Mouse (Mus musculus): ENCODE results near the gene Pemt. TPM values are rescaled to one million over a fixed set of nuclear protein-coding genes. Genes with fewer than 3 reads are reported as not detected.

The Pemt gene
- polyA plus RNA-seq, 1 experiment from 2014 or later, result 16.3 TPM

GRCm38 (mm10) chr11:59991365-59991764 lies 54.9 kb downstream of the Pemt start:
- Histone ChIP-seq H3K27ac (replicated peaks in 1 of 2; ENCODE audit: control insufficient read depth in 1 of 2, insufficient read depth in 1 of 2, low read depth in 2 of 2, low read length in 2 of 2) (peak overlapping the region; percentile 28 to 65; a peak in 3 of 4 replicates), H3K36me3 (ENCODE audit: control insufficient read depth, insufficient read depth, low read length) (no peaks in the 10 kb centered on the region), H3K4me1 (ENCODE audit: control insufficient read depth in 2 of 2, insufficient read depth in 2 of 2, low read length in 2 of 2) (peaks cover 12 to 14% of the 10 kb centered on the region in 2 experiments; a peak in 2 of 4 replicates), H3K9ac (ENCODE audit: low read length) (no peak overlapping the region), H3K9me3 (ENCODE audit: control insufficient read depth, low read length) (no peaks in the 10 kb centered on the region), H3K4me3 (ENCODE audit: control insufficient read depth in 1 of 2, insufficient read depth in 1 of 2, low read depth in 1 of 2, low read length in 2 of 2) (no peak overlapping the region), H3K4me2 (ENCODE audit: low read length) (no peak overlapping the region), H3K27me3 (ENCODE audit: control insufficient read depth, insufficient read depth, low read length) (no peaks in the 10 kb centered on the region)
- 27% methylated on average over 8 of the region's 8 CpGs for WGBS
- peak; percentile 47; the same call in 1 of the 2 replicates for ATAC-seq (ENCODE audit: insufficient number of reproducible peaks, insufficient read depth, low FRiP score, low read depth)

GRCm38 (mm10) chr11:59989406-59989805 lies 56.9 kb downstream of the Pemt start:
- H3K27ac ChIP-seq (replicated peaks in 1 of 2; ENCODE audit: control insufficient read depth in 1 of 2, insufficient read depth in 1 of 2, low read depth in 2 of 2, low read length in 2 of 2), result no peak overlapping the region
- no peak overlapping the region for H3K9ac ChIP-seq (ENCODE audit: low read length)
- H3K27me3 ChIP-seq (ENCODE audit: control insufficient read depth, insufficient read depth, low read length), result no peaks in the 10 kb centered on the region
- 90% methylated on average over 1 of the region's 1 CpGs for WGBS
- peaks cover 8 to 12% of the 10 kb centered on the region in 2 experiments; a peak in 2 of 4 replicates for H3K4me1 ChIP-seq (ENCODE audit: control insufficient read depth in 2 of 2, insufficient read depth in 2 of 2, low read length in 2 of 2)
- no peak overlapping the region for H3K4me3 ChIP-seq (ENCODE audit: control insufficient read depth in 1 of 2, insufficient read depth in 1 of 2, low read depth in 1 of 2, low read length in 2 of 2)
- no peaks in the 10 kb centered on the region for H3K9me3 ChIP-seq (ENCODE audit: control insufficient read depth, low read length)
- H3K4me2 ChIP-seq (ENCODE audit: low read length), result no peak overlapping the region
- no peaks in the 10 kb centered on the region for H3K36me3 ChIP-seq (ENCODE audit: control insufficient read depth, insufficient read depth, low read length)
- ATAC-seq (ENCODE audit: insufficient number of reproducible peaks, insufficient read depth, low FRiP score, low read depth), result no peak

GRCm38 (mm10) chr11:59977831-59978230 lies 68.5 kb downstream of the Pemt start:
- Histone ChIP-seq H3K27ac (replicated peaks in 1 of 2; ENCODE audit: control insufficient read depth in 1 of 2, insufficient read depth in 1 of 2, low read depth in 2 of 2, low read length in 2 of 2) (no peak overlapping the region), H3K9ac (ENCODE audit: low read length) (no peak overlapping the region), H3K4me1 (ENCODE audit: control insufficient read depth in 2 of 2, insufficient read depth in 2 of 2, low read length in 2 of 2) (no peaks in the 10 kb centered on the region), H3K9me3 (ENCODE audit: control insufficient read depth, low read length) (no peaks in the 10 kb centered on the region), H3K4me3 (ENCODE audit: control insufficient read depth in 1 of 2, insufficient read depth in 1 of 2, low read depth in 1 of 2, low read length in 2 of 2) (no peak overlapping the region), H3K36me3 (ENCODE audit: control insufficient read depth, insufficient read depth, low read length) (no peaks in the 10 kb centered on the region), H3K4me2 (ENCODE audit: low read length) (no peak overlapping the region), H3K27me3 (ENCODE audit: control insufficient read depth, insufficient read depth, low read length) (no peaks in the 10 kb centered on the region)
- ATAC-seq (ENCODE audit: insufficient number of reproducible peaks, insufficient read depth, low FRiP score, low read depth), result no peak
- WGBS, result 71% methylated on average over 5 of the region's 5 CpGs

GRCm38 (mm10) chr11:59975241-59975640 lies 71.0 kb downstream of the Pemt start:
- peaks cover 14 to 20% of the 10 kb centered on the region in 2 experiments for H3K4me1 ChIP-seq (ENCODE audit: control insufficient read depth in 2 of 2, insufficient read depth in 2 of 2, low read length in 2 of 2)
- ATAC-seq (ENCODE audit: insufficient number of reproducible peaks, insufficient read depth, low FRiP score, low read depth), result no peak
- no peaks in the 10 kb centered on the region for H3K27me3 ChIP-seq (ENCODE audit: control insufficient read depth, insufficient read depth, low read length)
- H3K9me3 ChIP-seq (ENCODE audit: control insufficient read depth, low read length), result no peaks in the 10 kb centered on the region
- no peaks in the 10 kb centered on the region for H3K36me3 ChIP-seq (ENCODE audit: control insufficient read depth, insufficient read depth, low read length)
- H3K4me3 ChIP-seq (ENCODE audit: control insufficient read depth in 1 of 2, insufficient read depth in 1 of 2, low read depth in 1 of 2, low read length in 2 of 2), result no peak overlapping the region
- H3K4me2 ChIP-seq (ENCODE audit: low read length), result no peak overlapping the region
- H3K9ac ChIP-seq (ENCODE audit: low read length), result no peak overlapping the region
- no peak overlapping the region for H3K27ac ChIP-seq (replicated peaks in 1 of 2; ENCODE audit: control insufficient read depth in 1 of 2, insufficient read depth in 1 of 2, low read depth in 2 of 2, low read length in 2 of 2)
- WGBS, result 59% methylated on average over 10 of the region's 10 CpGs

GRCm38 (mm10) chr11:59973389-59973788 lies 72.9 kb downstream of the Pemt start:
- no peak overlapping the region for H3K9ac ChIP-seq (ENCODE audit: low read length)

GRCm38 (mm10) chr11:59971691-59972090 lies 74.6 kb downstream of the Pemt start:
- no peak overlapping the region for H3K9ac ChIP-seq (ENCODE audit: low read length)
- no peak overlapping the region for H3K4me2 ChIP-seq (ENCODE audit: low read length)
- WGBS, result 27% methylated on average over 2 of the region's 2 CpGs
- H3K4me1 ChIP-seq (ENCODE audit: control insufficient read depth in 2 of 2, insufficient read depth in 2 of 2, low read length in 2 of 2), result peaks cover 14 to 20% of the 10 kb centered on the region in 2 experiments
- no peak overlapping the region for H3K4me3 ChIP-seq (ENCODE audit: control insufficient read depth in 1 of 2, insufficient read depth in 1 of 2, low read depth in 1 of 2, low read length in 2 of 2)
- peak overlapping the region; percentile 42 to 58 for H3K27ac ChIP-seq (replicated peaks in 1 of 2; ENCODE audit: control insufficient read depth in 1 of 2, insufficient read depth in 1 of 2, low read depth in 2 of 2, low read length in 2 of 2)
- H3K27me3 ChIP-seq (ENCODE audit: control insufficient read depth, insufficient read depth, low read length), result no peaks in the 10 kb centered on the region
- H3K36me3 ChIP-seq (ENCODE audit: control insufficient read depth, insufficient read depth, low read length), result no peaks in the 10 kb centered on the region
- peak; percentile 64 for ATAC-seq (ENCODE audit: insufficient number of reproducible peaks, insufficient read depth, low FRiP score, low read depth)
- no peaks in the 10 kb centered on the region for H3K9me3 ChIP-seq (ENCODE audit: control insufficient read depth, low read length)

More at GRCm38 (mm10) chr11:59973389-59973788, 72.9 kb downstream of the Pemt start:
- H3K27ac ChIP-seq (replicated peaks in 1 of 2; ENCODE audit: control insufficient read depth in 1 of 2, insufficient read depth in 1 of 2, low read depth in 2 of 2, low read length in 2 of 2), result no peak overlapping the region
- WGBS, result 86% methylated on average over 5 of the region's 5 CpGs
- no peaks in the 10 kb centered on the region for H3K36me3 ChIP-seq (ENCODE audit: control insufficient read depth, insufficient read depth, low read length)
- no peaks in the 10 kb centered on the region for H3K27me3 ChIP-seq (ENCODE audit: control insufficient read depth, insufficient read depth, low read length)
- no peak overlapping the region for H3K4me2 ChIP-seq (ENCODE audit: low read length)
- peaks cover 14 to 20% of the 10 kb centered on the region in 2 experiments for H3K4me1 ChIP-seq (ENCODE audit: control insufficient read depth in 2 of 2, insufficient read depth in 2 of 2, low read length in 2 of 2)
- H3K9me3 ChIP-seq (ENCODE audit: control insufficient read depth, low read length), result no peaks in the 10 kb centered on the region
- ATAC-seq (ENCODE audit: insufficient number of reproducible peaks, insufficient read depth, low FRiP score, low read depth), result no peak
- H3K4me3 ChIP-seq (ENCODE audit: control insufficient read depth in 1 of 2, insufficient read depth in 1 of 2, low read depth in 1 of 2, low read length in 2 of 2), result no peak overlapping the region

- Histone ChIP-seq H3K27me3 (ENCODE audit: control insufficient read depth, insufficient read depth, low read length) (no peaks in the 10 kb centered on the region), H3K27ac (replicated peaks in 1 of 2; ENCODE audit: control insufficient read depth in 1 of 2, insufficient read depth in 1 of 2, low read depth in 2 of 2, low read length in 2 of 2) (peak overlapping the region in 1 of 2 experiments; percentile 58; a peak in 1 of 4 replicates), H3K9me3 (ENCODE audit: control insufficient read depth, low read length) (no peaks in the 10 kb centered on the region), H3K36me3 (ENCODE audit: control insufficient read depth, insufficient read depth, low read length) (no peaks in the 10 kb centered on the region), H3K4me1 (ENCODE audit: control insufficient read depth in 2 of 2, insufficient read depth in 2 of 2, low read length in 2 of 2) (peaks cover 21 to 27% of the 10 kb centered on the region in 2 experiments), H3K9ac (ENCODE audit: low read length) (no peak overlapping the region), H3K4me2 (ENCODE audit: low read length) (no peak overlapping the region), H3K4me3 (ENCODE audit: control insufficient read depth in 1 of 2, insufficient read depth in 1 of 2, low read depth in 1 of 2, low read length in 2 of 2) (no peak overlapping the region)
- ATAC-seq (ENCODE audit: insufficient number of reproducible peaks, insufficient read depth, low FRiP score, low read depth), result no peak
- WGBS, result 72% methylated on average over 5 of the region's 5 CpGs
These were observed 75.5 kb downstream of the Pemt start for GRCm38 (mm10) chr11:59970780-59971179.

- Histone ChIP-seq H3K4me2 (ENCODE audit: low read length) (no peak overlapping the region), H3K9ac (ENCODE audit: low read length) (no peak overlapping the region), H3K4me3 (ENCODE audit: control insufficient read depth in 1 of 2, insufficient read depth in 1 of 2, low read depth in 1 of 2, low read length in 2 of 2) (no peak overlapping the region), H3K27me3 (ENCODE audit: control insufficient read depth, insufficient read depth, low read length) (no peaks in the 10 kb centered on the region), H3K9me3 (ENCODE audit: control insufficient read depth, low read length) (no peaks in the 10 kb centered on the region), H3K4me1 (ENCODE audit: control insufficient read depth in 2 of 2, insufficient read depth in 2 of 2, low read length in 2 of 2) (peaks cover 33 to 48% of the 10 kb centered on the region in 2 experiments), H3K36me3 (ENCODE audit: control insufficient read depth, insufficient read depth, low read length) (0 out of 2 replicates have a peak, but pooled peaks cover under 1% of the 10 kb centered on the region), H3K27ac (replicated peaks in 1 of 2; ENCODE audit: control insufficient read depth in 1 of 2, insufficient read depth in 1 of 2, low read depth in 2 of 2, low read length in 2 of 2) (no peak overlapping the region)
- 100% methylated on average over 1 of the region's 1 CpGs for WGBS
- no peak for ATAC-seq (ENCODE audit: insufficient number of reproducible peaks, insufficient read depth, low FRiP score, low read depth)
These were observed 78.5 kb downstream of the Pemt start for GRCm38 (mm10) chr11:59967765-59968164.

All from heart, embryonic 14.5 days (tissue).